In genomic region chr6:128107698-128108097, GRCm38 (mm10) we compare ENCODE assay signal across 14 mouse cellular contexts. TPM values are rescaled to one million over a fixed set of nuclear protein-coding genes. Genes with fewer than 3 reads are reported as not detected.
DNase-seq lines count a peak whose midpoint lies in the region; ATAC-seq and TF ChIP-seq lines count a peak whose summit lies in the region.
"Had no signal": no experiment of that assay in that cellular context is flagged by ENCODE, and none has a peak within 500 bp of the region (broad histone marks: within the 10 kb centered on the region; RNA-seq: fewer than 3 reads in every experiment).

No protein-coding gene starts in this region.

- peaks cover 67% of the 10 kb centered on the region for H3K4me1 ChIP-seq in hindbrain, embryonic 10.5 days (replicated peaks)
- peaks cover 46% of the 10 kb centered on the region for H3K4me1 ChIP-seq in hindbrain, embryonic 13.5 days (replicated peaks)
- peaks cover 46% of the 10 kb centered on the region for H3K4me1 ChIP-seq in stomach, embryonic 16.5 days (ENCODE audit: control insufficient read depth, insufficient read depth, low read length)
- peaks cover 9% of the 10 kb centered on the region for H3K4me1 ChIP-seq in stomach, postnatal 0 days (replicated peaks; ENCODE audit: control insufficient read depth, insufficient read depth)
- peaks cover 64% of the 10 kb centered on the region for H3K4me1 ChIP-seq in embryonic facial prominence, embryonic 15.5 days

- DNase-seq in hindbrain, embryonic 10.5 days (ENCODE audit: low spot score), result no peak
- no peak for DNase-seq in stomach, postnatal 0 days (ENCODE audit: low spot score)
- no peak for DNase-seq in ovary, postnatal 10 days (ENCODE audit: low spot score)
- DNase-seq in retina, embryonic 14.5 days (ENCODE audit: low spot score), result no peak
- DNase-seq: adrenal gland, adult 2 months; embryo, embryonic 11 days; kidney, adult 18-20 months; right cerebral cortex, postnatal 25 days had no signal

- TF ChIP-seq CTCF in stomach, postnatal 0 days (IDR thresholded peaks at IDR 0.05; ENCODE audit: low read depth), result no peak

- H3K36me3 ChIP-seq in hindbrain, embryonic 10.5 days, result no peaks in the 10 kb centered on the region
- H3K36me3 ChIP-seq in hindbrain, embryonic 13.5 days, result no peaks in the 10 kb centered on the region
- no peaks in the 10 kb centered on the region for H3K36me3 ChIP-seq in stomach, embryonic 16.5 days (ENCODE audit: control insufficient read depth, insufficient read depth, low read length)
- H3K36me3 ChIP-seq in stomach, postnatal 0 days (ENCODE audit: control insufficient read depth, insufficient read depth, low read length), result no peaks in the 10 kb centered on the region
- H3K36me3 ChIP-seq in embryonic facial prominence, embryonic 15.5 days, result no peaks in the 10 kb centered on the region
- H3K36me3 ChIP-seq: heart, embryonic 12.5 days; liver, embryonic 15.5 days had no signal

- no peak overlapping the region for H3K4me2 ChIP-seq in hindbrain, embryonic 13.5 days
- no peak overlapping the region for H3K4me2 ChIP-seq in stomach, embryonic 16.5 days (ENCODE audit: low read depth, low read length)
- no peak overlapping the region for H3K4me2 ChIP-seq in stomach, postnatal 0 days (replicated peaks; ENCODE audit: low read depth)
- no peak overlapping the region for H3K4me2 ChIP-seq in embryonic facial prominence, embryonic 15.5 days (replicated peaks)
- H3K4me2 ChIP-seq: heart, embryonic 12.5 days; liver, embryonic 15.5 days had no signal

- WGBS in hindbrain, embryonic 10.5 days, result 73% methylated on average over 8 of the region's 8 CpGs
- 66% methylated on average over 8 of the region's 8 CpGs for WGBS in hindbrain, embryonic 13.5 days
- 56% methylated on average over 8 of the region's 8 CpGs for WGBS in stomach, embryonic 16.5 days
- WGBS in stomach, postnatal 0 days, result 57% methylated on average over 8 of the region's 8 CpGs
- WGBS in embryonic facial prominence, embryonic 15.5 days, result 38% methylated on average over 8 of the region's 8 CpGs

- no peaks in the 10 kb centered on the region for H3K27me3 ChIP-seq in hindbrain, embryonic 10.5 days (ENCODE audit: insufficient read depth, poor library complexity, severe bottlenecking)
- H3K27me3 ChIP-seq in hindbrain, embryonic 13.5 days, result no peaks in the 10 kb centered on the region
- no peaks in the 10 kb centered on the region for H3K27me3 ChIP-seq in stomach, embryonic 16.5 days (ENCODE audit: control insufficient read depth, insufficient read depth, low read length)
- no peaks in the 10 kb centered on the region for H3K27me3 ChIP-seq in stomach, postnatal 0 days (ENCODE audit: control insufficient read depth, insufficient read depth, low read length)
- H3K27me3 ChIP-seq in embryonic facial prominence, embryonic 15.5 days, result no peaks in the 10 kb centered on the region
- H3K27me3 ChIP-seq: heart, embryonic 12.5 days; liver, embryonic 15.5 days had no signal

- ATAC-seq in hindbrain, embryonic 13.5 days (ENCODE audit: low FRiP score), result no peak
- ATAC-seq in stomach, embryonic 16.5 days (ENCODE audit: insufficient read depth, low FRiP score), result no peak
- ATAC-seq in stomach, postnatal 0 days (ENCODE audit: low FRiP score, low TSS enrichment), result no peak
- no peak for ATAC-seq in embryonic facial prominence, embryonic 15.5 days (ENCODE audit: insufficient number of reproducible peaks, low FRiP score, low TSS enrichment, low read depth)
- ATAC-seq: hindbrain, embryonic 16.5 days had no signal

- TF ChIP-seq EP300 in stomach, postnatal 0 days (optimal IDR thresholded peaks at IDR 0.05), result no peak

- peak overlapping the region; percentile 64 for H3K27ac ChIP-seq in hindbrain, embryonic 10.5 days
- no peak overlapping the region for H3K27ac ChIP-seq in hindbrain, embryonic 13.5 days
- peak overlapping the region; percentile 2; the same call in 1 of the 2 replicates for H3K27ac ChIP-seq in stomach, embryonic 16.5 days (ENCODE audit: low read length)
- H3K27ac ChIP-seq in stomach, postnatal 0 days (replicated peaks), result no peak overlapping the region
- peak overlapping the region; percentile 72 for H3K27ac ChIP-seq in embryonic facial prominence, embryonic 15.5 days (replicated peaks)
- H3K27ac ChIP-seq: liver, embryonic 15.5 days had no signal

- no peak overlapping the region for H3K4me3 ChIP-seq in hindbrain, embryonic 10.5 days
- H3K4me3 ChIP-seq in hindbrain, embryonic 13.5 days, result no peak overlapping the region
- H3K4me3 ChIP-seq in stomach, embryonic 16.5 days (replicated peaks; ENCODE audit: low read length), result no peak overlapping the region
- no peak overlapping the region for H3K4me3 ChIP-seq in stomach, postnatal 0 days (ENCODE audit: low read depth, low read length)
- H3K4me3 ChIP-seq in embryonic facial prominence, embryonic 15.5 days (replicated peaks), result no peak overlapping the region
- H3K4me3 ChIP-seq: heart, embryonic 12.5 days; liver, embryonic 15.5 days had no signal

- no peaks in the 10 kb centered on the region for H3K9me3 ChIP-seq in hindbrain, embryonic 10.5 days
- H3K9me3 ChIP-seq in hindbrain, embryonic 13.5 days, result no peaks in the 10 kb centered on the region
- H3K9me3 ChIP-seq in stomach, embryonic 16.5 days (replicated peaks; ENCODE audit: control insufficient read depth, low read length), result no peaks in the 10 kb centered on the region; the same call in 1 of the 2 replicates
- no peaks in the 10 kb centered on the region for H3K9me3 ChIP-seq in stomach, postnatal 0 days (ENCODE audit: control insufficient read depth, low read length)
- no peaks in the 10 kb centered on the region for H3K9me3 ChIP-seq in embryonic facial prominence, embryonic 15.5 days (replicated peaks)
- H3K9me3 ChIP-seq: heart, embryonic 12.5 days; liver, embryonic 15.5 days had no signal

- no peak overlapping the region for H3K9ac ChIP-seq in hindbrain, embryonic 13.5 days
- H3K9ac ChIP-seq in stomach, embryonic 16.5 days (ENCODE audit: low read length), result no peak overlapping the region
- H3K9ac ChIP-seq in stomach, postnatal 0 days (ENCODE audit: low read length), result no peak overlapping the region
- H3K9ac ChIP-seq in embryonic facial prominence, embryonic 15.5 days, result no peak overlapping the region
- H3K9ac ChIP-seq: heart, embryonic 12.5 days; liver, embryonic 15.5 days had no signal

RNA-seq across cellular contexts. Expression of gene Tspan9, which starts 35.7 kb away (rescaled TPM):
- polyA plus RNA-seq in hindbrain, embryonic 10.5 days (2016; fragmentation: Nextera tagmentation; extraction: Ambion mirVana), result 65.7 and 67.8 TPM in 2 replicates
- polyA plus RNA-seq in hindbrain, embryonic 13.5 days (2015; fragmentation: Nextera tagmentation; extraction: Ambion mirVana), result 32.7 and 35.8 TPM in 2 replicates
- 177 and 178 TPM in 2 replicates for polyA plus RNA-seq in stomach, embryonic 16.5 days (2015; fragmentation: Nextera tagmentation; extraction: Ambion mirVana)
- polyA plus RNA-seq in stomach, postnatal 0 days (2015; fragmentation: Nextera tagmentation; extraction: Ambion mirVana), result 77.3 and 85.9 TPM in 2 replicates
- 156 and 177 TPM in 2 replicates for polyA plus RNA-seq in embryonic facial prominence, embryonic 15.5 days (2015; fragmentation: Nextera tagmentation; extraction: Ambion mirVana)

Comparison
In these comparisons a context has a peak if more than half of its experiments do, and no peak if none do; other contexts are left out.
1. H3K27ac ChIP-seq: peak in hindbrain, embryonic 10.5 days (single experiment), stomach, embryonic 16.5 days (single experiment) and embryonic facial prominence, embryonic 15.5 days (single experiment); none in hindbrain, embryonic 13.5 days (single experiment) and stomach, postnatal 0 days (single experiment).